Mouse (Mus musculus): Measurements from ENCODE around the gene Pcp2. TPM values are rescaled to one million over a fixed set of nuclear protein-coding genes. Genes with fewer than 3 reads are reported as not detected.

The Pcp2 gene
- total and polyA plus RNA-seq, 3 experiments: 0.35 to 0.54 TPM; not detected in 1

DNA sequence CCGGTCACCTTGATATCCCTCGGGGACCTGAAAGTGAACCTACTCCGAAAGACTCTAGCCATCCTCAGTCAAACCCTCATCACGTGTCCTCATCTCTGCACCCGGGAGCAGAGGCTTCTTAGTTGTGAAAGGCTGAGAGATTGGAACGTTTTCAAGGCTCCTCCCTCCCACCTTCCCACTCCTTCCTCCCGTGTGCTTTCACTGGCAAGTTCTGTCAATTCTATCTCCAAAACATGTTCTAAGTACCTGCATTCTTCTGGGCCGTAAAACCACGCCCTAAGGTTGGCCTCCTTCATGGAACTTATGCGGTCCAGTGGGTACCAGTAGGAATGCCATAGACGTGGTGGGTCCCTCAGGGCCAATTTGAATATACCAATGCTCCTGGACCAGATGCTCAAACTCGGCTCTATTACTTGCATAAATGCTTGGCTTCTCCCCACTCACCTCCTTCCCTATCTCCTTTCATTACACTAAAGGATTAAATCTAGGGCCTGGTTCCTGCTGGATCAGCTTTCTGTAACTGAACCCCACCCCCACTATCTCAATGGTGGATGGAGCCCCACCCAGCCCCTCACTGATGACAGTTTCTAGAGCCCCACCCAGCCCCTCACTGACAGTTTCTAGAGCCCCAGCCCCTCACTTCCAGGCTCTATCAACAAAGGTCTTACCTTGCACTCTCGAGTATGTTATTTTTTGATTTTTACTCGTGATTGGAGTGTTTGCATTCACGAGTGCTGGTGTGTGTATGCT is 49.0 kb downstream of the Pcp2 start:
- no peak overlapping the region for H3K27ac ChIP-seq (ENCODE audit: control insufficient read depth, low read depth, low read length)
- peaks cover 0 to 8% of the 10 kb centered on the region in 2 experiments; a peak in 2 of 4 replicates for H3K4me1 ChIP-seq (ENCODE audit: control insufficient read depth in 1 of 2, insufficient read depth in 2 of 2, low read length in 2 of 2)
- peaks cover 0 to 3% of the 10 kb centered on the region in 2 experiments; a peak in 2 of 4 replicates for H3K36me3 ChIP-seq (ENCODE audit: control insufficient read depth in 1 of 2, insufficient read depth in 2 of 2, low read length in 2 of 2)
- DNase-seq (ENCODE audit: low read depth, low spot score): no peak
- H3K4me3 ChIP-seq (ENCODE audit: control insufficient read depth in 1 of 2, insufficient read depth in 1 of 2, low read depth in 2 of 2, low read length in 2 of 2): no peak overlapping the region
- no peak overlapping the region for H3K9ac ChIP-seq (ENCODE audit: control insufficient read depth, low read depth, low read length, poor library complexity, severe bottlenecking)
- no peaks in the 10 kb centered on the region for H3K79me2 ChIP-seq (ENCODE audit: control insufficient read depth, insufficient read depth, low read length, poor library complexity)
- peaks cover 0 to 3% of the 10 kb centered on the region in 2 experiments; a peak in 1 of 4 replicates for H3K27me3 ChIP-seq (ENCODE audit: control insufficient read depth in 1 of 2, insufficient read depth in 2 of 2, low read length in 2 of 2)
- no peak for TF ChIP-seq MYB (IDR thresholded peaks at IDR 0.05; ENCODE audit: low read depth, low read length)
- TF ChIP-seq CHD1 (IDR thresholded peaks at IDR 0.05; ENCODE audit: low read depth, low read length): no peak
- no peak for TF ChIP-seq MAFK (IDR thresholded peaks at IDR 0.05; ENCODE audit: borderline replicate concordance, low read depth, low read length)
- TF ChIP-seq CTCF (IDR thresholded peaks at IDR 0.05 in 2 of 3, conservative IDR thresholded peaks at IDR 0.05 in 1 of 3; ENCODE audit: control insufficient read depth in 1 of 3, insufficient read depth in 1 of 3, low read depth in 2 of 3, low read length in 3 of 3, poor library complexity in 1 of 3, severe bottlenecking in 1 of 3): no peak
- no peak for TF ChIP-seq ZC3H11A (IDR thresholded peaks at IDR 0.05; ENCODE audit: low read depth, low read length)
- no peak for TF ChIP-seq E2F4 (IDR thresholded peaks at IDR 0.05; ENCODE audit: borderline replicate concordance, low read depth, low read length)
- TF ChIP-seq SIN3A (IDR thresholded peaks at IDR 0.05; ENCODE audit: low read length): no peak
- TF ChIP-seq TAL1 (IDR thresholded peaks at IDR 0.05; ENCODE audit: low read length): no peak
- no peak for TF ChIP-seq JUND (IDR thresholded peaks at IDR 0.05; ENCODE audit: low read depth, low read length)
- TF ChIP-seq MXI1 (IDR thresholded peaks at IDR 0.05; ENCODE audit: low read depth, low read length): no peak
- TF ChIP-seq ZKSCAN1 (IDR thresholded peaks at IDR 0.05; ENCODE audit: low read depth, low read length): no peak
- TF ChIP-seq USF2 (IDR thresholded peaks at IDR 0.05; ENCODE audit: borderline replicate concordance in 1 of 2, insufficient read depth in 1 of 2, low read depth in 1 of 2, low read length in 2 of 2): no peak
- no peak for TF ChIP-seq ETS1 (IDR thresholded peaks at IDR 0.05; ENCODE audit: low read depth, low read length)
- no peak for TF ChIP-seq TCF12 (IDR thresholded peaks at IDR 0.05; ENCODE audit: low read depth, low read length)
- no peak for TF ChIP-seq POLR2AphosphoS2 (IDR thresholded peaks at IDR 0.05; ENCODE audit: low read length)
- TF ChIP-seq POLR2AphosphoS5 (IDR thresholded peaks at IDR 0.05; ENCODE audit: borderline replicate concordance, low read depth, low read length): no peak
- no peak for TF ChIP-seq UBTF (IDR thresholded peaks at IDR 0.05; ENCODE audit: borderline replicate concordance, insufficient read depth, low read depth, low read length)
- no peak for TF ChIP-seq ZMIZ1 (IDR thresholded peaks at IDR 0.05; ENCODE audit: low read depth, low read length)
- H3K9me3 ChIP-seq (replicated peaks; ENCODE audit: insufficient read depth, low read length): no peaks in the 10 kb centered on the region

DNA sequence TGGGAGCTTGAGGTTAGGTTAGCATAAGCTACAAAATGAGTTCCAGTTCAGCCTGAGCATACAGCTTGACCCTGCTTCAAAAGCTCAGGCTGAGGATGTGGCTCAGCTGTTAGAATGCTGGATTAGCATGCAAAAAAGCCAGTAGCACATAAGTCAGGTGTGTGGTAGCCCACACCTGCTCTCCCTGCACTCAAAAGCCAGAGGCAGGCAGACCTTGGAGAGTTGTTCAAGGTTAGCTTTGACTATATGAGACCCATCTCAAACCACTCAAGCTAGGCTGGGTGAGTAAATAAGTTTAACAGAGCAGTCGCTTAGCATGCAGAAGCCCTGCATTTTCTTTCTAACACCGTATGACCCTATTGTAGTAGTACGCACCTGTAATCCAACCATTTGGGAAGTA is 50.8 kb downstream of the Pcp2 start:
- Histone ChIP-seq H3K27ac (ENCODE audit: control insufficient read depth, low read depth, low read length) (no peak overlapping the region), H3K27me3 (ENCODE audit: control insufficient read depth in 1 of 2, insufficient read depth in 2 of 2, low read length in 2 of 2) (peaks cover 0 to 1% of the 10 kb centered on the region in 2 experiments; a peak in 1 of 4 replicates), H3K9ac (ENCODE audit: control insufficient read depth, low read depth, low read length, poor library complexity, severe bottlenecking) (no peak overlapping the region), H3K4me1 (ENCODE audit: control insufficient read depth in 1 of 2, insufficient read depth in 2 of 2, low read length in 2 of 2) (peaks cover 0 to 4% of the 10 kb centered on the region in 2 experiments; a peak in 1 of 4 replicates), H3K79me2 (ENCODE audit: control insufficient read depth, insufficient read depth, low read length, poor library complexity) (no peaks in the 10 kb centered on the region), H3K4me3 (ENCODE audit: control insufficient read depth in 1 of 2, insufficient read depth in 1 of 2, low read depth in 2 of 2, low read length in 2 of 2) (no peak overlapping the region), H3K36me3 (ENCODE audit: control insufficient read depth in 1 of 2, insufficient read depth in 2 of 2, low read length in 2 of 2) (no peaks in the 10 kb centered on the region), H3K9me3 (replicated peaks; ENCODE audit: insufficient read depth, low read length) (no peaks in the 10 kb centered on the region)
- no peak for TF ChIP-seq TBP (IDR thresholded peaks at IDR 0.05; ENCODE audit: low read depth, low read length)
- no peak for TF ChIP-seq POLR2AphosphoS2 (IDR thresholded peaks at IDR 0.05; ENCODE audit: low read length)
- TF ChIP-seq ZC3H11A (IDR thresholded peaks at IDR 0.05; ENCODE audit: low read depth, low read length): no peak
- TF ChIP-seq MAFK (IDR thresholded peaks at IDR 0.05; ENCODE audit: borderline replicate concordance, low read depth, low read length): no peak
- no peak for TF ChIP-seq BHLHE40 (IDR thresholded peaks at IDR 0.05; ENCODE audit: borderline replicate concordance, low read depth, low read length)
- no peak for TF ChIP-seq HCFC1 (IDR thresholded peaks at IDR 0.05; ENCODE audit: low read depth, low read length)
- no peak for TF ChIP-seq UBTF (IDR thresholded peaks at IDR 0.05; ENCODE audit: borderline replicate concordance, insufficient read depth, low read depth, low read length)
- no peak for TF ChIP-seq CHD2 (IDR thresholded peaks at IDR 0.05; ENCODE audit: low read length)
- no peak for TF ChIP-seq ZNF384 (IDR thresholded peaks at IDR 0.05; ENCODE audit: low read depth, low read length)
- TF ChIP-seq SMC3 (IDR thresholded peaks at IDR 0.05; ENCODE audit: low read depth, low read length): no peak
- TF ChIP-seq NELFE (IDR thresholded peaks at IDR 0.05; ENCODE audit: low read depth, low read length): no peak
- TF ChIP-seq RCOR1 (IDR thresholded peaks at IDR 0.05; ENCODE audit: low read depth, low read length): no peak
- TF ChIP-seq MYB (IDR thresholded peaks at IDR 0.05; ENCODE audit: low read depth, low read length): no peak
- TF ChIP-seq CTCF (IDR thresholded peaks at IDR 0.05 in 2 of 3, conservative IDR thresholded peaks at IDR 0.05 in 1 of 3; ENCODE audit: control insufficient read depth in 1 of 3, insufficient read depth in 1 of 3, low read depth in 2 of 3, low read length in 3 of 3, poor library complexity in 1 of 3, severe bottlenecking in 1 of 3): no peak
- no peak for DNase-seq (ENCODE audit: low read depth, low spot score)
